Mouse (Mus musculus) erythroblast, adult 5-6 weeks (primary cell): ENCODE data around the gene Pcgf2. TPM values are rescaled to one million over a fixed set of nuclear protein-coding genes. Genes with fewer than 3 reads are reported as not detected.
"Not testable (repeated sequence)": the region's sequence is repeated elsewhere in the genome, so short reads cannot be mapped to it uniquely, and the experiment has no call there.

ENCODE experiments used
- ATAC-seq: replicated peaks from 2 replicates; pipeline ENCODE4 v1.8.0; 2016; ENCODE audit warnings: moderate number of reproducible peaks, mild to moderate bottlenecking, moderate TSS enrichment, inconsistent platforms; ENCODE audit not compliant: poor library complexity, low FRiP score, severe bottlenecking
- total RNA-seq, 2 experiments: library from RNA; stranded (forward) in 1 of 2; stranded (reverse) in 1 of 2; fragments of 150-400 nt in 1 of 2; fragments of 200-764, 138-1000 nt in 1 of 2; gene quantifications; 2 replicates each; pipeline versions ENCODE4 v1.2.3 to v1.2.4; 2015 to 2017; ENCODE audit warnings: low replicate concordance in 2 of 2

Gene Pcgf2
- total RNA-seq, 2 experiments from 2014 or later, result 0.77 TPM; not detected in 1

- ATAC-seq, result no peak
These were observed 18.1 kb upstream of the Pcgf2 start for GRCm38 (mm10) chr11:97718281-97718860.

GRCm38 (mm10) chr11:97717369-97718280, 17.3 kb upstream of the Pcgf2 start:
- no peak for ATAC-seq

GRCm38 (mm10) chr11:97716021-97716420, 15.7 kb upstream of the Pcgf2 start:
- ATAC-seq, result no peak

GRCm38 (mm10) chr11:97714784-97715760, 14.8 kb upstream of the Pcgf2 start:
- ATAC-seq, result no peak

GRCm38 (mm10) chr11:97714356-97714755, 14.1 kb upstream of the Pcgf2 start:
- ATAC-seq, result no peak

GRCm38 (mm10) chr11:97713896-97714295, 13.6 kb upstream of the Pcgf2 start:
- ATAC-seq, result no peak

- no peak for ATAC-seq
These were observed 12.0 kb upstream of the Pcgf2 start for GRCm38 (mm10) chr11:97712286-97712685.

- peak; percentile 36; the same call in 1 of the 2 replicates for ATAC-seq
These were observed 11.1 kb upstream of the Pcgf2 start for GRCm38 (mm10) chr11:97711200-97711900.

- not testable (repeated sequence) for ATAC-seq
These were observed 9.8 kb upstream of the Pcgf2 start for GRCm38 (mm10) chr11:97710067-97710466.

GRCm38 (mm10) chr11:97703039-97703826, 2.9 kb upstream of the Pcgf2 start, which contains the start of gene Psmb3:
Gene Psmb3, plus strand, starts transcription at chr11:97703399.
- ATAC-seq, result peak; percentile 93

- peak; percentile 12; the same call in 1 of the 2 replicates for ATAC-seq
These were observed 2.1 kb upstream of the Pcgf2 start for GRCm38 (mm10) chr11:97702393-97702745.

GRCm38 (mm10) chr11:97701581-97702392, 1.5 kb upstream of the Pcgf2 start:
- ATAC-seq, result no peak

GRCm38 (mm10) chr11:97700746-97701580, 666 bp upstream of the Pcgf2 start:
- no peak for ATAC-seq

- no peak for ATAC-seq
These were observed 683 bp downstream of the Pcgf2 start for GRCm38 (mm10) chr11:97699626-97700002.

GRCm38 (mm10) chr11:97698741-97699611, 1.3 kb downstream of the Pcgf2 start:
- no peak for ATAC-seq

GRCm38 (mm10) chr11:97697891-97698529, 2.3 kb downstream of the Pcgf2 start:
- ATAC-seq, result no peak
